In the genomic region with DNA sequence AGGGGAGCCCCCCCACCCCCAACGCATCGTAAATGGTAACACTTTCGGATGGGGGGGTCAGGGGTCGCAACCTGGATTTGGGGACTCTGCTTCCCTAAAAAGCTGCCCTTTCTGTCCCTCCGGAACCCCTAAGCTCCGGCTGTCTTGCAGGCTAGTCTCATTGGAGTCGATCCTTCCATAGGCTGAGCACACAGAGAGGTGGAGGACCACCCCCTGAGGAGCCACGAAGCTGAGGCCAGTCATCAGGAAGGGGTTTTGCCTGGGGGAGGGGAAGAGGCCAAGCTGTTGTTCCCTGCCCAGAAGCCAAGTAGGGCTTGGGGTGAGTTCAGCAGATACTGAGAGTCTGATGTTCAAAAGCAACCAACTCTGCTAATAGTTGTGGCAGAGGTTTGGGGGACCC, we compare ENCODE assay signal across 8 mouse cellular contexts. TPM values are rescaled to one million over a fixed set of nuclear protein-coding genes. Genes with fewer than 3 reads are reported as not detected.
DNase-seq lines count a peak whose midpoint lies in the region; ATAC-seq and TF ChIP-seq lines count a peak whose summit lies in the region.

No protein-coding gene starts in this region.

- peak overlapping the region; percentile 83 for H3K4me2 ChIP-seq in lung, embryonic 15.5 days
- peak overlapping the region; percentile 87 for H3K4me2 ChIP-seq in limb, embryonic 13.5 days (replicated peaks)

- peak overlapping the region; percentile 45 for H3K4me3 ChIP-seq in lung, embryonic 15.5 days
- no peak overlapping the region for H3K4me3 ChIP-seq in lung, adult 2 months (replicated peaks; ENCODE audit: extremely low read depth, low read depth, low read length)
- H3K4me3 ChIP-seq in forebrain, embryonic 10.5 days: peak overlapping the region; percentile 56
- H3K4me3 ChIP-seq in limb, embryonic 13.5 days: peak overlapping the region; percentile 57

- TF ChIP-seq POLR2A in lung, adult 2 months (IDR thresholded peaks at IDR 0.05; ENCODE audit: borderline replicate concordance, extremely low read depth, low read depth, low read length): no peak

- 9% methylated on average over 8 of the region's 8 CpGs for WGBS in lung, embryonic 15.5 days
- 23% methylated on average over 8 of the region's 8 CpGs for WGBS in lung, adult 2 months
- 2% methylated on average over 8 of the region's 8 CpGs for WGBS in forebrain, embryonic 10.5 days
- WGBS in limb, embryonic 13.5 days: 7% methylated on average over 8 of the region's 8 CpGs

- peaks cover 37% of the 10 kb centered on the region for H3K27me3 ChIP-seq in lung, embryonic 15.5 days
- H3K27me3 ChIP-seq in forebrain, embryonic 10.5 days (ENCODE audit: poor library complexity, severe bottlenecking): peaks cover 98% of the 10 kb centered on the region
- H3K27me3 ChIP-seq in limb, embryonic 13.5 days: peaks cover 62% of the 10 kb centered on the region

- H3K9ac ChIP-seq in lung, embryonic 15.5 days: peak overlapping the region; percentile 54
- peak overlapping the region; percentile 79 for H3K9ac ChIP-seq in limb, embryonic 13.5 days

- DNase-seq in lung, adult 2 months: no peak
- peak; percentile 57 for DNase-seq in forebrain, embryonic 10.5 days (ENCODE audit: extremely low spot score, low spot score)
- DNase-seq in retina, postnatal 1 day: peak; percentile 53
- DNase-seq in thymus, postnatal 36 days: no peak
- no peak for DNase-seq in thymus, postnatal 4 days
- DNase-seq in MN1 (ENCODE audit: low spot score): no peak

- H3K9me3 ChIP-seq in lung, embryonic 15.5 days: no peaks in the 10 kb centered on the region
- H3K9me3 ChIP-seq in forebrain, embryonic 10.5 days: peaks cover 16% of the 10 kb centered on the region
- peaks cover 12% of the 10 kb centered on the region; the same call in 1 of the 2 replicates for H3K9me3 ChIP-seq in limb, embryonic 13.5 days

- no peak for ATAC-seq in lung, embryonic 15.5 days (ENCODE audit: borderline replicate concordance, extremely low read depth, low FRiP score, low TSS enrichment)
- no peak for ATAC-seq in limb, embryonic 13.5 days (ENCODE audit: low FRiP score, low read depth)

- peaks cover 16% of the 10 kb centered on the region for H3K4me1 ChIP-seq in lung, embryonic 15.5 days
- peaks cover 8% of the 10 kb centered on the region for H3K4me1 ChIP-seq in lung, adult 2 months (ENCODE audit: control insufficient read depth, insufficient read depth, low read length)
- peaks cover 43% of the 10 kb centered on the region for H3K4me1 ChIP-seq in forebrain, embryonic 10.5 days
- peaks cover 13% of the 10 kb centered on the region for H3K4me1 ChIP-seq in limb, embryonic 13.5 days

- no peak for TF ChIP-seq CTCF in lung, adult 2 months (IDR thresholded peaks at IDR 0.05; ENCODE audit: insufficient read depth, low read length)

- no peak overlapping the region for H3K27ac ChIP-seq in lung, embryonic 15.5 days
- H3K27ac ChIP-seq in forebrain, embryonic 10.5 days: peak overlapping the region; percentile 83
- H3K27ac ChIP-seq in limb, embryonic 13.5 days: no peak overlapping the region

- no peaks in the 10 kb centered on the region for H3K36me3 ChIP-seq in lung, embryonic 15.5 days
- peaks cover 6% of the 10 kb centered on the region; the same call in 1 of the 2 replicates for H3K36me3 ChIP-seq in forebrain, embryonic 10.5 days (replicated peaks)
- no peaks in the 10 kb centered on the region for H3K36me3 ChIP-seq in limb, embryonic 13.5 days

RNA-seq across cellular contexts. Expression of a gene that starts 26.0 kb away (rescaled TPM):
- polyA plus RNA-seq in lung, embryonic 15.5 days (2015; fragmentation: Nextera tagmentation; extraction: Ambion mirVana): 0.08 and 0.14 TPM in 2 replicates
- 9.4 and 15.4 TPM in 2 replicates for polyA plus RNA-seq in lung, adult 2 months (2012; rRNA removed)
- 8.4 and 11.8 TPM in 2 replicates for polyA plus RNA-seq in forebrain, embryonic 10.5 days (2016; fragmentation: Nextera tagmentation; extraction: Ambion mirVana)
- 2.6 and 3.1 TPM in 2 replicates for polyA plus RNA-seq in limb, embryonic 13.5 days (2015; fragmentation: Nextera tagmentation; extraction: Ambion mirVana)

RNA-seq across cellular contexts. Expression of a gene that starts 36.5 kb away (rescaled TPM):
- 724 and 743 TPM in 2 replicates for polyA plus RNA-seq in lung, embryonic 15.5 days (2015; fragmentation: Nextera tagmentation; extraction: Ambion mirVana)
- polyA plus RNA-seq in lung, adult 2 months (2012; rRNA removed): 525 and 566 TPM in 2 replicates
- polyA plus RNA-seq in forebrain, embryonic 10.5 days (2016; fragmentation: Nextera tagmentation; extraction: Ambion mirVana): 613 and 629 TPM in 2 replicates
- 702 and 716 TPM in 2 replicates for polyA plus RNA-seq in limb, embryonic 13.5 days (2015; fragmentation: Nextera tagmentation; extraction: Ambion mirVana)

RNA-seq across cellular contexts. Expression of a gene that starts 42.1 kb away (rescaled TPM):
- 3.0 and 3.1 TPM in 2 replicates for polyA plus RNA-seq in lung, embryonic 15.5 days (2015; fragmentation: Nextera tagmentation; extraction: Ambion mirVana)
- 6.9 and 7.8 TPM in 2 replicates for polyA plus RNA-seq in lung, adult 2 months (2012; rRNA removed)
- polyA plus RNA-seq in forebrain, embryonic 10.5 days (2016; fragmentation: Nextera tagmentation; extraction: Ambion mirVana): 9.9 and 10.9 TPM in 2 replicates
- polyA plus RNA-seq in limb, embryonic 13.5 days (2015; fragmentation: Nextera tagmentation; extraction: Ambion mirVana): 8.1 and 8.9 TPM in 2 replicates

RNA-seq across cellular contexts. Expression of a gene that starts 56.5 kb away (rescaled TPM):
- polyA plus RNA-seq in lung, embryonic 15.5 days (2015; fragmentation: Nextera tagmentation; extraction: Ambion mirVana): 31.9 and 32.3 TPM in 2 replicates
- polyA plus RNA-seq in lung, adult 2 months (2012; rRNA removed): 23.5 and 29.2 TPM in 2 replicates
- 44.8 and 46.8 TPM in 2 replicates for polyA plus RNA-seq in forebrain, embryonic 10.5 days (2016; fragmentation: Nextera tagmentation; extraction: Ambion mirVana)
- polyA plus RNA-seq in limb, embryonic 13.5 days (2015; fragmentation: Nextera tagmentation; extraction: Ambion mirVana): 34.1 and 37.4 TPM in 2 replicates

Comparison
In these comparisons a context has a peak if more than half of its experiments do, and no peak if none do; other contexts are left out.
1. DNase-seq: peak in forebrain, embryonic 10.5 days (single experiment) and retina, postnatal 1 day (single experiment); none in lung, adult 2 months (single experiment), thymus, postnatal 36 days (0 of 2), thymus, postnatal 4 days (single experiment) and MN1 (single experiment).